Mouse (Mus musculus): Measurements from ENCODE around the gene Fam172a.
A peak's percentile ranks its signal among the peaks of the same experiment; 100 is the strongest.
"Not testable (repeated sequence)": the region's sequence is repeated elsewhere in the genome, so short reads cannot be mapped to it uniquely, and the experiment has no call there.

Gene Fam172a

DNA sequence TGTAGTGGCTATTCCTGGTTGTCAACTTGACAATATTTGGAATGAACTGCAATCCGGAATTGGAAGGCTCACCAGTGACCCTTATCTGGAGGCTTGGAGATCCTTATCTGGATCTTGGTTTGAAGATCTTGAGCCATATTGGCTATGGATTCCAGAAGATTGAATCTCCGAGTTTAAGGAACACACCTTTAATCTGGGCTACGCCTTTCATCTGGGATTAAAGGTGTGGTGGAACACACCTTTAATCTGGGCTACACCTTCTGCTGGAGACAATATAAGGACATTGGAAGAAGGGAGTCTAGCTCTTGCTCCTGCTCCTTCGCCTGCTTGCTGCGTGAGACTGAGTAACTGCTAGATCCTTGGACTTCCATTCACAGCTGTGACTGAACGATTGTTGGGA lies at the start of gene Fam172a:
TSS of gene Fam172a (plus strand) at position 301 of the 400 bp plus-strand sequence.
- not testable (repeated sequence) for DNase-seq (ENCODE audit: low spot score)

GRCm38 (mm10) chr13:77688651-77689050 lies 13.2 kb upstream of the Fam172a start:
- no peak for DNase-seq (ENCODE audit: low spot score)

GRCm38 (mm10) chr13:77708514-77709013 lies 6.7 kb downstream of the Fam172a start:
- peak; percentile 93 for DNase-seq (ENCODE audit: low spot score)

GRCm38 (mm10) chr13:77717499-77717898 lies 15.7 kb downstream of the Fam172a start:
- no peak for DNase-seq (ENCODE audit: low spot score)

- no peak for DNase-seq (ENCODE audit: low spot score)
Observed at GRCm38 (mm10) chr13:77742822-77743221, 41.0 kb downstream of the Fam172a start.

DNA sequence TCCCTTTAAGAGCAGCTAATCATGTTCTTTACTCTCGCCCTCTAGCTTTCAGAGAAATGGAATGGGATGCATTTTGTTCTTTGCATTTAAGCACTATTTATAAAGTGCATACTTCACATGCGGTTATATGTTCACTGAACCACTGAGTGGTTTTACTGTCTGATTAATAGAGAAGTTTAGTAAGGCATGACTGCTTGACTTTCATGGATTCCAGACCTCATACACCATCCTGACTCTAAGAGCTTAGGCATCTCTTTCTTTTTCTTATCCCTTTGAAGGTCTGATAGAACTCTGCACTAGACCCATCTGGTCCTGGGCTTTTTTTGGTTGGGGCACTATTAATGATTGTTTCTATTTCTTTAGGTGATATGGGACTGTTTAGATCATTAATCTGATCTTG lies 75.8 kb downstream of the Fam172a start:
- DNase-seq (ENCODE audit: low spot score), result no peak

- not testable (repeated sequence) for DNase-seq (ENCODE audit: low spot score)
Observed at GRCm38 (mm10) chr13:77807341-77807740, 105.5 kb downstream of the Fam172a start.

DNA sequence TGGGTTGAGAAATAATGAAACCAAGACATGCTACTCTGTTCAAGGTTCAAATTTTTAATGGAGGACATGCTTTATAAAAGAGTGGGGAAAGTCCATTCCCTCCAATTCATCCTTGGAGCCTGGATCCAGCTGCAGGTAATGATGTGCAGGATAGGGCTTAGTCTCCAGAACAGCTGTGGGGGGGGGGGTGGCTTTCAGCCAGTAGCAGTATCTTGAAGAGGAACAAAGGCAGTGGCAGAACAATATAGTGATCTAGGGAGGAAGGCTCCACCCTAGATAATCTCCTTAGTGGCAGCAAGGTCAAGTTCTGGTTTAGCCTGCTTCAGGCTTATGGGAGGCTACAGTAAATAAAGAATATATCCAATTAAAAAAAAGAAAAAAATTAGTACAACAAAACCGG lies 108.6 kb downstream of the Fam172a start:
- no peak for DNase-seq (ENCODE audit: low spot score)

DNA sequence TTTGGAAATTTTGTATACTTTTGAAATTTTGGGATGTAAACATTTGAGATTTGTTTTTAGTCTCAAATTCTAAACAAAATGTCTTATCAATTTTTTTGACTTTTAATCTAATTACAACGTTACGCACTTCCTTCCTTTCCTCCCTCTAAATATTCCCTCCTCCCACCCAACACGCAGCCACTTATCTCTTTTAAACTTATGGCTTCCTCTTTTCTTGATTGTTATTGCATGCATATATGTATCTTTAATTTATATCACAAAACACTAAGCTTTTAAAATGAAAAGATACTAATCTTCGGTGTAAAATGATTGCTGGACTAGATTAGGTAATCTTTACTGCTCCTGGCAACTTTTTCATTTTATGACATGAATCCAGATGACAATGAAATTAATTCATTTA lies 124.3 kb downstream of the Fam172a start:
- DNase-seq (ENCODE audit: low spot score), result no peak

- DNase-seq (ENCODE audit: low spot score), result no peak
Observed at GRCm38 (mm10) chr13:77843017-77843654, 141.3 kb downstream of the Fam172a start.

DNA sequence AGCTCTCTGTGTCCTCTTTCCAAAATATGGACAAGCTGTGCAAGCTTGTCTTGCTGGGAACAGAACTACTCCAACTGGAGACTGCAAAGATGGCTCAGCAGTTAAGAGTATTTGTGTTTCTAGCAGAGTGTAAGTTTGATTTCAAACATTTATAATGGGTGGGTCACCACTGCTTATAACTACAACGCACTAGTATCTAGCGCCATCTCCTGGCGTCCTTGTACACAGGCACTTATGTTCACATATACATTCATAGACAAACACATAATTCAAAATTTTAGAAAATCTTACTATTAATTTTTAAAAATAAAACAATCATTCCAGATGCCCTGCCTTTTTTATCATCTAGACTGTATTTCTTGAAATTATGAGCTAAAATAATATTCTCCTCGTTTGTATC lies 147.0 kb downstream of the Fam172a start:
- DNase-seq (ENCODE audit: low spot score), result peak; percentile 5

GRCm38 (mm10) chr13:77864804-77865203 lies 163.0 kb downstream of the Fam172a start:
- peak; percentile 52 for DNase-seq (ENCODE audit: low spot score)

DNA sequence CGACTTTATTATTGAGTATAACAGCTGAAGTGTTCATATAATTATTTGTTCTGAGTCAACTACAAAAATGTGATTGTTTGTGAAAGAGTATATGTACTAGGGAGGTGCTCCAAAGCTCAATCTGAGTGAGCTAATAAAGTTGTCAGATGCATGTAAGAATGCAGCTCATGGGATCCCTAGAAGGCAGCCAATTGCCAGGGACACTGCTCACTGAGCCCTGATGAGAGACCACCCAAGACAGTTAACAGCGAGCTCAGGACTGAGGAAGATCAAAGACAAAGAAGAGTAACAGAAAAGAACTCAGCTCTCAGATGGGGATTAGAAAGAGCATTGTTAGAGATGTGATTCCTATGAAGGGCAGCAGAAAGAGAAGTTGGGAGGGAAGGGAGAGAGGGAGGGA lies 166.5 kb downstream of the Fam172a start:
- DNase-seq (ENCODE audit: low spot score), result no peak

DNA sequence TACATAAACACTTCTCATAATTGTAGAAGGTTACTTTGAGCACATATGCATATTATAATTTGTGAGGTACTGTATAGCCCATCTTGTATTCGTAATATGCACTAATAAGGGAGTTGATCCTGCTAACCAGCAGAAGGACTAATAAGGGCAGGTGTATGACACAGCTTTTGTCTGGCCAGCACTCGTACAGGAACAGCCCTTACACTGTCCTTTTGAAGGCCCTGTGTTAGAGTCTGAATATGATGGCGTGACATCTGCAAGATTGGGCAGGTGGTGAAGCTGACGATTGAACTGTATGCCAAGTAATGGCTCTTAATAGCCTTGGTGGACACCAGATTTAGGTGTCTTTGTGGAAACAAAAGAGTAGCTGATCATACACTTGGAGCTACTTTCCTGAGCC lies 176.3 kb downstream of the Fam172a start:
- no peak for DNase-seq (ENCODE audit: low spot score)

GRCm38 (mm10) chr13:77878545-77878944 lies 176.7 kb downstream of the Fam172a start:
- no peak for DNase-seq (ENCODE audit: low spot score)

DNA sequence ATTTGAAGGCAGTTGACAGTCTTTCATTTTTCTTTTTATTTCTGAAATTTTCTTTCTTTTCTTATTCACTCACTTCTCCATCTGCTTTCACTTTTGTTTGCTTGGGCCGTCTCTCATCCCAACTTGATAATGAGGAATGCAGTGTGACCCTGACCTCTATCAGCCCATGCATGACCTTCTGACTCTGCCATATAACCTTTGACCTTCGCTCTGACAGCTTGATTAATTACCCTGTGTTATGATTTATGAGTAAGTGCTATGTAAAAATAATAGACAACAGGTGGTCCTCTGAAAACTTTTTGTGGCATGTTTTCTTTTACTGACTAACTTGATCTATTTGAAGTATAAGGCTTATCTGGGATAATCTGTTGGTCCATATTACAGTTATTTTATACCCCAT lies 195.8 kb downstream of the Fam172a start:
- DNase-seq (ENCODE audit: low spot score), result no peak

DNA sequence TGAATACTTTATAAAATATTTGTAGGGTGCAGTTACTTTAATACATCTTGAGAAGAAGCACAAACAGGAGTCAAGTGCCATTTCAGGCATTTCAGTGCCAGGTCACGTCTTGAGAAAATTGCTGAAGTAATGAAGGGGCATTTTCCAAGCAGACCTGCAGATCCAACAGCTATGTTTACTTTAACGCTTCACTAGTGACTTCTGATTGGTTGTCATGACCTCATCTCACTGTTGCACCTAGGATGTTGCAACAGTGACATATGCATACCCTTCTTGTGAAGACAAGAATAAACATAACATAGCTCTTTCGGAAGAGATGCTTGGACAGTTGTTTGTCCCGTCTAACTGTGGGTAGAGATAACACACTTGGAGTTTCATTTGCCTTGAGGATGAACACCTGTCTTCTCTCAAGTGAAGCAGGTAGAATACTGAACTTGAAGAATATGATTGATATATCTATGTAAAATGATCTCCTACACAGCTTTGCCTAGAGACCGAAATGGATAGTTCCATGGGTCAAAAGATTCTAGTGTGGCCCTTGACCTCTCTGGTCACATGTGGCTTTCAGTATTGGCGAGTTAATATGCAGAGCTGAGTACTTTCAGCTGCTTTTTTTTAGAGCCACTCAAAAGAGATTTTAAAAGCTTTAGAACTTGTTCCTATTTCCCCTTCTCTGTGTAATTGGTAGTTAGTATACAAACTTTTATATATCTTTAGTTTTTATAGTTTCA lies 196.4 kb downstream of the Fam172a start:
- DNase-seq (ENCODE audit: low spot score), result no peak

DNA sequence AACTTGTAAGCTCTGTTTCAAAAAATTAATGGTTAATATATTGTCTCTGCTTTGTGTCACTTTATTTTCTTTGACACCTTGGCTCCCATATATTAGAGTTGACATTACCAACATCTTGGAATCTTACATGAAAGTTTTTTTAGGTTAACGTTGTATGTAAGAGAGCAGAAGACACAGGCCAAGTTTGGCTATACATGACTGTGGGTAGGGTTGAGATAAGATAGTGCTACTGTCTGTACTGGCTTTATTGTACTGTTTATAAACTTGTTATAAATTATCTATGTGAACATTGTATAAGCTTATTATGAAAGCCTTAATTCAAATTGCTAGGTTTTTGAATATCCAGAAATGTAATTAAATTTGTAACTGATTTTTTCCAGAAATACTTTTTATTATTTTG lies 197.9 kb downstream of the Fam172a start:
- DNase-seq (ENCODE audit: low spot score), result no peak

DNA sequence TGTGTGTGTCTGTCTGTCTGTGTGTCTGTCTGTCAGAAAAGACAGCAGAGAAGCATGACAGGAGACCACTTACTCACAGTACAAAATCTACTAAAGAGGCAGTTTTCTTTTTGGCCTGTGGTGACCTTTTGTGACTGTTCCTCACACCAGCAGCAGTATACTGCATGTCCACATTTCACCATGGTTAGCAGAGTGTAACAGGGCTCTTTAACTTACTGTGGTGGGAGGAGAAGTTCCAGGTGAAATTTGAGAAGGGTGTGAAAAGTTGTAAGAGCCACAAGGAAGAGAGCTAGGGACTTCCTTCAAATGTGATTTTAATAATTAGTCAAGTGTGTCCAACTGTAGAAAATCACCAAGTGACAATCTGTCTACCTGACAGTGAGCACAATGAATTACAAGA lies 199.0 kb downstream of the Fam172a start:
- peak; percentile 18 for DNase-seq (ENCODE audit: low spot score)

DNA sequence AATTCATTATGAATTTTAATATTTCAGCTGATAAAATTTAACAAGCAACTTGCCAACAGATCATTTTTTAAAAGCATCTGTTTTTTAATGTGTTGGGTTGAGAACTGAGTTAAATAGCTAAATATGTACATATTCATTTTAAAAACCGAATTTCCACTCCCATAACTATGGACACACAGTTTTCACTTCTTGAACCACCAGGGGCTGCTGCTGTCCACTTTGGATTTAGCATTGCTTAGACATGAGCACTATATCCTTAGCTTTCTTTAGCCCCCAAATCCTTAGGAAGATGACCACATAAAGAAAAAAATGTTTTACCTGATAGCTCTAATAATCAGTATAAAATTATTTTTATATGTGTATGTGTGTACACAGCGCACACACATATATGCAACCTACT lies 207.4 kb downstream of the Fam172a start:
- DNase-seq (ENCODE audit: low spot score), result peak; percentile 25

- DNase-seq (ENCODE audit: low spot score), result no peak
Observed at GRCm38 (mm10) chr13:77922834-77923233, 221.0 kb downstream of the Fam172a start.

DNA sequence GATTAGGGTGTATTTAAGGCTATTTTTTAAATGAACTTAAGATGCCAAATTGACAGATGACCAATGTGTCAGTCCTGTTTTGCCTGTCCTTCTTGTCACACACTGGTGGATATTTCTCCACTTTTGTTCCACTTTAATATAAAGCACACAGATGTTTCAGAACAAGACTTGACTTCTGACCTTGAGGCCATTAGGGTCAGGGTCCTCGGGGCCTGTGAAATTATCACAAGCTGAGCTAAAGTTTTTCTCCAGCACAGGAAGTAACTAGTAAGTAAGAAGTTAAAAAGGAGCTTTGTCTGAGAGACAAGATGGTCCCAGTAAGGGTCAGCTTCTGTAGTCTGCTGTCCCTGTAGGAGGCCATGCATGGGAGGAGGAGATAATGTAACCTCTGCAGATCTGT lies 255.8 kb downstream of the Fam172a start:
- no peak for DNase-seq (ENCODE audit: low spot score)

GRCm38 (mm10) chr13:77959493-77960272 lies 257.9 kb downstream of the Fam172a start:
- no peak for DNase-seq (ENCODE audit: low spot score)
